27 mouse cellular contexts compared by ENCODE assay signal in genomic region chr8:104369591-104369990, GRCm38 (mm10). TPM values are rescaled to one million over a fixed set of nuclear protein-coding genes. Genes with fewer than 3 reads are reported as not detected.
A peak's percentile ranks its signal among the peaks of the same experiment; 100 is the strongest.
DNase-seq lines count a peak whose midpoint lies in the region; ATAC-seq and TF ChIP-seq lines count a peak whose summit lies in the region.
"Had no signal": no experiment of that assay in that cellular context is flagged by ENCODE, and none has a peak within 500 bp of the region (broad histone marks: within the 10 kb centered on the region; RNA-seq: fewer than 3 reads in every experiment).

No protein-coding gene starts in this region.

- no peaks in the 10 kb centered on the region for H3K9me3 ChIP-seq in neural tube, embryonic 15.5 days (replicated peaks)
- H3K9me3 ChIP-seq: embryonic facial prominence, embryonic 10.5 days; heart, embryonic 15.5 days; liver, embryonic 12.5 days; midbrain, embryonic 12.5 days had no signal

- no peak overlapping the region for H3K9ac ChIP-seq in neural tube, embryonic 15.5 days (replicated peaks)
- H3K9ac ChIP-seq: heart, embryonic 15.5 days; liver, embryonic 12.5 days; midbrain, embryonic 12.5 days had no signal

- peaks cover 29% of the 10 kb centered on the region for H3K4me1 ChIP-seq in neural tube, embryonic 15.5 days

- 79% methylated on average over 12 of the region's 12 CpGs for WGBS in neural tube, embryonic 15.5 days

- no peaks in the 10 kb centered on the region for H3K27me3 ChIP-seq in neural tube, embryonic 15.5 days (replicated peaks)
- H3K27me3 ChIP-seq: heart, embryonic 15.5 days; liver, embryonic 12.5 days; midbrain, embryonic 12.5 days had no signal

- ATAC-seq in neural tube, embryonic 15.5 days (ENCODE audit: low FRiP score): no peak
- ATAC-seq: liver, embryonic 12.5 days had no signal

- peak overlapping the region; percentile 40 for H3K4me3 ChIP-seq in gastrocnemius, adult 2 months
- no peak overlapping the region; the same call in 1 of the 2 replicates for H3K4me3 ChIP-seq in layer of hippocampus, adult 2 months
- no peak overlapping the region for H3K4me3 ChIP-seq in neural tube, embryonic 15.5 days (replicated peaks)
- H3K4me3 ChIP-seq: embryonic facial prominence, embryonic 10.5 days; heart, embryonic 15.5 days; liver, embryonic 12.5 days; midbrain, embryonic 12.5 days had no signal

- DNase-seq in gastrocnemius, adult 2 months: no peak
- no peak for DNase-seq in gastrocnemius, postnatal 14 days
- no peak for DNase-seq in layer of hippocampus, adult 2 months (ENCODE audit: low spot score in 2 of 2)
- DNase-seq in layer of hippocampus, adult 11-12 months (ENCODE audit: low spot score): no peak
- DNase-seq in neural tube, embryonic 10.5 days (ENCODE audit: extremely low spot score, low spot score): no peak
- DNase-seq in right cerebral cortex, postnatal 10 days (ENCODE audit: low spot score in 2 of 2): no peak
- DNase-seq: cerebellum, adult 8-10 months; heart, postnatal 4 days; left cerebral cortex, postnatal 4 days; lung, adult 2 months; right cerebral cortex, postnatal 4 days; thymus, adult 2 months had no signal

- no peak for TF ChIP-seq CTCF in gastrocnemius, adult 2 months (IDR thresholded peaks at IDR 0.05)
- TF ChIP-seq CTCF in layer of hippocampus, adult 2 months (conservative IDR thresholded peaks at IDR 0.05): no peak

- peak overlapping the region; percentile 55; the same call in 1 of the 2 replicates for H3K27ac ChIP-seq in gastrocnemius, adult 2 months
- 0 out of 2 replicates have a peak overlapping the region, but pooled peaks have one; percentile 32 for H3K27ac ChIP-seq in layer of hippocampus, adult 2 months
- peak overlapping the region; percentile 61 for H3K27ac ChIP-seq in neural tube, embryonic 15.5 days (replicated peaks)
- H3K27ac ChIP-seq: embryonic facial prominence, embryonic 10.5 days; heart, embryonic 15.5 days; liver, embryonic 12.5 days; midbrain, embryonic 12.5 days had no signal

- no peak overlapping the region for H3K4me2 ChIP-seq in neural tube, embryonic 15.5 days
- H3K4me2 ChIP-seq: heart, embryonic 15.5 days; liver, embryonic 12.5 days; midbrain, embryonic 12.5 days had no signal

- intact Hi-C loops in gastrocnemius, adult 2 months (cut with DNase I): no loop called here
- intact Hi-C loops in gastrocnemius, postnatal 14 days (cut with DNase I; ENCODE audit: low total_unique reads): no loop called here

- H3K36me3 ChIP-seq in neural tube, embryonic 15.5 days: no peaks in the 10 kb centered on the region
- H3K36me3 ChIP-seq: heart, embryonic 15.5 days; liver, embryonic 12.5 days; midbrain, embryonic 12.5 days had no signal

RNA-seq across cellular contexts. Expression of gene Cmtm4, which starts 26.0 kb away (rescaled TPM):
- 1 to 10 TPM; 3.9 to 5.7 TPM for total RNA-seq in gastrocnemius, adult 2 months (2021)
- total RNA-seq in gastrocnemius, postnatal 14 days (2021): 1 to 10 TPM; 4.7 to 4.8 TPM
- total RNA-seq in layer of hippocampus, adult 2 months (2021): 10 to 100 TPM; 59.9 to 62.3 TPM
- 2.4 and 2.6 TPM in 2 replicates for polyA plus RNA-seq in neural tube, embryonic 15.5 days (2015; fragmentation: Nextera tagmentation; extraction: Ambion mirVana)

RNA-seq across cellular contexts. Expression of gene Cmtm3, which starts 30.4 kb away (rescaled TPM):
- total RNA-seq in gastrocnemius, adult 2 months (2021): 1 to 10 TPM; 3.5 to 8.5 TPM
- total RNA-seq in gastrocnemius, postnatal 14 days (2021): 10 to 100 TPM; 15.2 to 21.7 TPM
- total RNA-seq in layer of hippocampus, adult 2 months (2021): 10 to 100 TPM; 12.2 to 15.1 TPM
- 38.9 and 57.6 TPM in 2 replicates for polyA plus RNA-seq in neural tube, embryonic 15.5 days (2015; fragmentation: Nextera tagmentation; extraction: Ambion mirVana)

RNA-seq across cellular contexts. Expression of gene Cmtm2b, which starts 47.6 kb away (rescaled TPM):
- total RNA-seq in gastrocnemius, adult 2 months (2021): not detected
- not detected for total RNA-seq in gastrocnemius, postnatal 14 days (2021)
- not detected for total RNA-seq in layer of hippocampus, adult 2 months (2021)
- polyA plus RNA-seq in neural tube, embryonic 15.5 days (2015; fragmentation: Nextera tagmentation; extraction: Ambion mirVana): not detected in 2 replicates
- total RNA-seq: adrenal gland, postnatal 4 days; gastrocnemius, postnatal 25 days; heart, adult 8-10 months; heart, postnatal 4 days; layer of hippocampus, adult 8-10 months; left cerebral cortex, postnatal 4 days had no signal
- polyA plus RNA-seq: C2C12; embryonic facial prominence, embryonic 10.5 days; frontal cortex, adult 2 months; heart, embryonic 15.5 days; intestine, embryonic 14.5 days; kidney, embryonic 14.5 days; liver, embryonic 12.5 days; lung, adult 2 months; midbrain, embryonic 12.5 days; stomach, embryonic 16.5 days; thymus, adult 2 months; urinary bladder, adult 2 months had no signal

RNA-seq across cellular contexts. Expression of gene Gm11020, which starts 48.2 kb away (rescaled TPM):
- not detected for total RNA-seq in gastrocnemius, adult 2 months (2021)
- total RNA-seq in gastrocnemius, postnatal 14 days (2021): not detected
- total RNA-seq in layer of hippocampus, adult 2 months (2021): not detected
- polyA plus RNA-seq in neural tube, embryonic 15.5 days (2015; fragmentation: Nextera tagmentation; extraction: Ambion mirVana): not detected in 2 replicates
- total RNA-seq: adrenal gland, postnatal 4 days; gastrocnemius, postnatal 25 days; heart, adult 8-10 months; heart, postnatal 4 days; layer of hippocampus, adult 8-10 months; left cerebral cortex, postnatal 4 days had no signal
- polyA plus RNA-seq: C2C12; embryonic facial prominence, embryonic 10.5 days; frontal cortex, adult 2 months; heart, embryonic 15.5 days; intestine, embryonic 14.5 days; kidney, embryonic 14.5 days; liver, embryonic 12.5 days; lung, adult 2 months; midbrain, embryonic 12.5 days; stomach, embryonic 16.5 days; thymus, adult 2 months; urinary bladder, adult 2 months had no signal

RNA-seq across cellular contexts. Expression of gene Cmtm1, which starts 59.6 kb away (rescaled TPM):
- total RNA-seq in gastrocnemius, adult 2 months (2021): not detected
- total RNA-seq in gastrocnemius, postnatal 14 days (2021): not detected
- total RNA-seq in layer of hippocampus, adult 2 months (2021): not detected
- polyA plus RNA-seq in neural tube, embryonic 15.5 days (2015; fragmentation: Nextera tagmentation; extraction: Ambion mirVana): not detected in 2 replicates
- total RNA-seq: adrenal gland, postnatal 4 days; gastrocnemius, postnatal 25 days; heart, postnatal 4 days; layer of hippocampus, adult 8-10 months; left cerebral cortex, postnatal 4 days had no signal
- polyA plus RNA-seq: C2C12; embryonic facial prominence, embryonic 10.5 days; frontal cortex, adult 2 months; heart, embryonic 15.5 days; intestine, embryonic 14.5 days; kidney, embryonic 14.5 days; liver, embryonic 12.5 days; lung, adult 2 months; midbrain, embryonic 12.5 days; stomach, embryonic 16.5 days; thymus, adult 2 months; urinary bladder, adult 2 months had no signal

Comparison
In these comparisons a context has a peak if more than half of its experiments do, and no peak if none do; other contexts are left out.
1. RNA of gene Cmtm4, which starts 26.0 kb away (total RNA-seq): 59.9 to 62.3 TPM in layer of hippocampus, adult 2 months; 3.9 to 5.7 TPM in gastrocnemius, adult 2 months and 4.7 to 4.8 TPM in gastrocnemius, postnatal 14 days; every median in the first group is over 4 times any median in the second.
2. Peak in every context shown above with its lines, with median percentiles within 50 percentile points of each other: H3K27ac ChIP-seq.